Mouse (Mus musculus) heart, embryonic 13.5 days (tissue): ENCODE measurements at regions not wholly inside any gene's neighbourhood (a gene's known extent, or its start where the extent isn't known, plus 50 kb on each side); places are given as distances from the start of the nearest gene placed in this dataset.
A peak's percentile ranks its signal among the peaks of the same experiment; 100 is the strongest.

Source experiments
- ATAC-seq: fragments of 200-750 bp; cut with Nextera tagmentation; 2 replicates; pipeline ENCODE4 v1.8.0; 2017; ENCODE audit warnings: moderate TSS enrichment; ENCODE audit not compliant: insufficient number of reproducible peaks, low FRiP score, low TSS enrichment; ENCODE audit errors: extremely low read depth
- H3K27ac ChIP-seq: fragments of 300-500 bp; sonication (generic); replicated peaks from 2 replicates; pipeline ENCODE4 v1.5.1; 2015; ENCODE audit warnings: moderate library complexity, mild to moderate bottlenecking, inconsistent platforms
- H3K27me3 ChIP-seq: fragments of 300-500 bp; sonication (generic); replicated peaks from 2 replicates; pipeline ENCODE4 v1.6.1; 2015; ENCODE audit warnings: mild to moderate bottlenecking, inconsistent platforms
- H3K36me3 ChIP-seq: fragments of 300-500 bp; sonication (generic); 2 replicates; pipeline ENCODE4 v1.6.1; 2015; ENCODE audit warnings: mild to moderate bottlenecking, inconsistent platforms
- H3K4me1 ChIP-seq: fragments of 300-500 bp; sonication (generic); 2 replicates; pipeline ENCODE4 v1.6.1; 2015; ENCODE audit warnings: inconsistent platforms
- H3K4me2 ChIP-seq: fragments of 300-500 bp; sonication (generic); 2 replicates; pipeline ENCODE4 v1.6.1; 2015; ENCODE audit warnings: inconsistent platforms, mild to moderate bottlenecking, moderate library complexity
- H3K4me3 ChIP-seq: fragments of 300-500 bp; sonication (generic); 2 replicates; pipeline ENCODE4 v1.5.1; 2015; ENCODE audit warnings: moderate library complexity, mild to moderate bottlenecking, inconsistent platforms
- H3K9ac ChIP-seq: fragments of 300-500 bp; sonication (generic); 2 replicates; pipeline ENCODE4 v1.6.1; 2015; ENCODE audit warnings: inconsistent platforms, mild to moderate bottlenecking, moderate library complexity
- H3K9me3 ChIP-seq: fragments of 300-500 bp; sonication (generic); 2 replicates; pipeline ENCODE4 v1.6.1; 2016; ENCODE audit warnings: inconsistent platforms
- WGBS: fragments of 180-500 bp; shearing (Covaris S2); methylation state at CpG from one replicate; pipeline ENCODE4 v1.1.7; 2015; ENCODE audit warnings: mixed read lengths; 5-methylcytosine and 5-hydroxymethylcytosine counted together

GRCm38 (mm10) chr13:52185574-52185973, 339.1 kb downstream of the Gadd45g start:
- no peak overlapping the region for H3K9ac ChIP-seq
- H3K27me3 ChIP-seq: no peaks in the 10 kb centered on the region; the same call in 1 of the 2 replicates
- peaks cover 17% of the 10 kb centered on the region for H3K4me1 ChIP-seq
- H3K4me3 ChIP-seq: no peak overlapping the region
- no peak overlapping the region for H3K27ac ChIP-seq
- no peak for ATAC-seq
- H3K9me3 ChIP-seq: no peaks in the 10 kb centered on the region
- no peaks in the 10 kb centered on the region for H3K36me3 ChIP-seq
- WGBS: 79% methylated on average over 1 of the region's 1 CpGs
- H3K4me2 ChIP-seq: no peak overlapping the region

GRCm38 (mm10) chr13:52187841-52188604, 341.5 kb downstream of the Gadd45g start:
- Histone ChIP-seq H3K27me3 (no peaks in the 10 kb centered on the region), H3K4me2 (no peak overlapping the region), H3K4me1 (peaks cover 23% of the 10 kb centered on the region), H3K9me3 (no peaks in the 10 kb centered on the region), H3K4me3 (no peak overlapping the region), H3K27ac (no peak overlapping the region), H3K36me3 (no peaks in the 10 kb centered on the region), H3K9ac (no peak overlapping the region)
- WGBS: 77% methylated on average over 8 of the region's 8 CpGs
- ATAC-seq: no peak; the same call in 1 of the 2 replicates

- no peaks in the 10 kb centered on the region for H3K9me3 ChIP-seq
- H3K9ac ChIP-seq: no peak overlapping the region
- no peaks in the 10 kb centered on the region for H3K36me3 ChIP-seq
- no peak overlapping the region for H3K4me2 ChIP-seq
- H3K27me3 ChIP-seq: no peaks in the 10 kb centered on the region
- H3K4me3 ChIP-seq: no peak overlapping the region
- peaks cover 23% of the 10 kb centered on the region for H3K4me1 ChIP-seq
- ATAC-seq: no peak
- 69% methylated on average over 2 of the region's 2 CpGs for WGBS
- H3K27ac ChIP-seq: 0 out of 2 replicates have a peak overlapping the region, but pooled peaks have one; percentile 20
Measured at GRCm38 (mm10) chr13:52188605-52189003, 342.1 kb downstream of the Gadd45g start.

- Histone ChIP-seq H3K27ac (no peak overlapping the region), H3K4me1 (peaks cover 23% of the 10 kb centered on the region), H3K36me3 (no peaks in the 10 kb centered on the region), H3K4me2 (no peak overlapping the region), H3K9ac (no peak overlapping the region), H3K27me3 (no peaks in the 10 kb centered on the region), H3K9me3 (no peaks in the 10 kb centered on the region), H3K4me3 (no peak overlapping the region)
- ATAC-seq: no peak
- WGBS: 51% methylated on average over 10 of the region's 10 CpGs
Measured at GRCm38 (mm10) chr13:52189382-52189923, 341.6 kb downstream of the Diras2 start.

GRCm38 (mm10) chr13:52190256-52190655, 340.8 kb downstream of the Diras2 start:
- Histone ChIP-seq H3K27ac (no peak overlapping the region), H3K4me3 (no peak overlapping the region), H3K27me3 (no peaks in the 10 kb centered on the region), H3K4me1 (peaks cover 23% of the 10 kb centered on the region), H3K4me2 (no peak overlapping the region), H3K36me3 (no peaks in the 10 kb centered on the region), H3K9me3 (no peaks in the 10 kb centered on the region), H3K9ac (no peak overlapping the region)
- 62% methylated on average over 9 of the region's 9 CpGs for WGBS
- ATAC-seq: no peak

- no peak overlapping the region for H3K4me2 ChIP-seq
- no peaks in the 10 kb centered on the region for H3K27me3 ChIP-seq
- H3K27ac ChIP-seq: no peak overlapping the region
- ATAC-seq: no peak
- H3K4me1 ChIP-seq: peaks cover 23% of the 10 kb centered on the region
- H3K9me3 ChIP-seq: no peaks in the 10 kb centered on the region
- WGBS: 73% methylated on average over 15 of the region's 15 CpGs
- no peak overlapping the region for H3K9ac ChIP-seq
- H3K4me3 ChIP-seq: no peak overlapping the region
- no peaks in the 10 kb centered on the region for H3K36me3 ChIP-seq
Measured at GRCm38 (mm10) chr13:52190848-52191590, 340.1 kb downstream of the Diras2 start.

- Histone ChIP-seq H3K27me3 (no peaks in the 10 kb centered on the region), H3K36me3 (no peaks in the 10 kb centered on the region), H3K9me3 (no peaks in the 10 kb centered on the region), H3K9ac (no peak overlapping the region), H3K27ac (no peak overlapping the region), H3K4me1 (peaks cover 5% of the 10 kb centered on the region), H3K4me3 (no peak overlapping the region), H3K4me2 (no peak overlapping the region)
- ATAC-seq: no peak
- 58% methylated on average over 5 of the region's 5 CpGs for WGBS
Measured at GRCm38 (mm10) chr13:52196917-52197316, 334.2 kb downstream of the Diras2 start.

- Histone ChIP-seq H3K27ac (no peak overlapping the region), H3K4me1 (peaks cover 5% of the 10 kb centered on the region), H3K27me3 (no peaks in the 10 kb centered on the region), H3K4me2 (no peak overlapping the region), H3K36me3 (no peaks in the 10 kb centered on the region), H3K9ac (no peak overlapping the region), H3K9me3 (0 out of 2 replicates have a peak, but pooled peaks cover 5% of the 10 kb centered on the region), H3K4me3 (no peak overlapping the region)
- WGBS: 76% methylated on average over 7 of the region's 7 CpGs
- ATAC-seq: no peak
Measured at GRCm38 (mm10) chr13:52198649-52199348, 332.3 kb downstream of the Diras2 start.

- WGBS: 36% methylated on average over 1 of the region's 1 CpGs
- H3K27ac ChIP-seq: no peak overlapping the region
Measured at GRCm38 (mm10) chr13:52202372-52202771, 328.7 kb downstream of the Diras2 start.

GRCm38 (mm10) chr13:52205951-52206350, 325.1 kb downstream of the Diras2 start:
- Histone ChIP-seq H3K27me3 (no peaks in the 10 kb centered on the region), H3K36me3 (no peaks in the 10 kb centered on the region), H3K9me3 (0 out of 2 replicates have a peak, but pooled peaks cover 5% of the 10 kb centered on the region), H3K9ac (no peak overlapping the region), H3K4me3 (no peak overlapping the region), H3K27ac (no peak overlapping the region), H3K4me2 (no peak overlapping the region), H3K4me1 (no peaks in the 10 kb centered on the region)
- WGBS: 69% methylated on average over 4 of the region's 4 CpGs
- no peak for ATAC-seq

More at GRCm38 (mm10) chr13:52202372-52202771, 328.7 kb downstream of the Diras2 start:
- no peak for ATAC-seq
- Histone ChIP-seq H3K9ac (no peak overlapping the region), H3K4me3 (no peak overlapping the region), H3K36me3 (no peaks in the 10 kb centered on the region), H3K4me2 (no peak overlapping the region), H3K4me1 (no peaks in the 10 kb centered on the region), H3K27me3 (no peaks in the 10 kb centered on the region), H3K9me3 (0 out of 2 replicates have a peak, but pooled peaks cover 5% of the 10 kb centered on the region)

GRCm38 (mm10) chr13:52216343-52216742, 314.7 kb downstream of the Diras2 start:
- Histone ChIP-seq H3K4me3 (no peak overlapping the region), H3K9me3 (no peaks in the 10 kb centered on the region), H3K4me2 (no peak overlapping the region), H3K27me3 (no peaks in the 10 kb centered on the region), H3K9ac (no peak overlapping the region), H3K4me1 (peaks cover 4% of the 10 kb centered on the region), H3K27ac (no peak overlapping the region), H3K36me3 (no peaks in the 10 kb centered on the region)
- 81% methylated on average over 5 of the region's 5 CpGs for WGBS
- no peak for ATAC-seq
